Mouse (Mus musculus) MEL (cell line): ENCODE results near the gene Zic2.

Source experiments
- CTCF ChIP-seq, 3 experiments: IDR thresholded peaks in 2 of 3; conservative IDR thresholded peaks in 1 of 3; 2 replicates each; pipeline ENCODE4 v1.5.1; 2011 to 2012; ENCODE audit warnings: low read length in 3 of 3, low read depth in 2 of 3, mild to moderate bottlenecking in 2 of 3, improper control_type of control experiment in 1 of 3, inconsistent platforms in 1 of 3, mixed read lengths in 1 of 3, moderate library complexity in 1 of 3; ENCODE audit not compliant: control insufficient read depth in 1 of 3, insufficient read depth in 1 of 3, poor library complexity in 1 of 3, severe bottlenecking in 1 of 3
- MAX ChIP-seq: IDR thresholded peaks from 2 replicates; pipeline ENCODE4 v1.6.1; 2011; ENCODE audit warnings: low read length, improper control_type of control experiment
- NRF1 ChIP-seq: IDR thresholded peaks from 2 replicates; pipeline ENCODE4 v1.6.1; 2014; ENCODE audit warnings: low read depth, mild to moderate bottlenecking, inconsistent platforms, low read length, improper control_type of control experiment, moderate library complexity; ENCODE audit not compliant: poor library complexity, insufficient read depth, severe bottlenecking
- POLR2A ChIP-seq, 2 experiments: IDR thresholded peaks; 2 replicates each; pipeline ENCODE4 v1.6.1; 2011 to 2012; ENCODE audit warnings: low read length in 2 of 2, mild to moderate bottlenecking in 2 of 2, control low read depth in 1 of 2, improper control_type of control experiment in 1 of 2, low read depth in 1 of 2, moderate library complexity in 1 of 2; ENCODE audit not compliant: control insufficient read depth in 1 of 2, insufficient read depth in 1 of 2, poor library complexity in 1 of 2

DNA sequence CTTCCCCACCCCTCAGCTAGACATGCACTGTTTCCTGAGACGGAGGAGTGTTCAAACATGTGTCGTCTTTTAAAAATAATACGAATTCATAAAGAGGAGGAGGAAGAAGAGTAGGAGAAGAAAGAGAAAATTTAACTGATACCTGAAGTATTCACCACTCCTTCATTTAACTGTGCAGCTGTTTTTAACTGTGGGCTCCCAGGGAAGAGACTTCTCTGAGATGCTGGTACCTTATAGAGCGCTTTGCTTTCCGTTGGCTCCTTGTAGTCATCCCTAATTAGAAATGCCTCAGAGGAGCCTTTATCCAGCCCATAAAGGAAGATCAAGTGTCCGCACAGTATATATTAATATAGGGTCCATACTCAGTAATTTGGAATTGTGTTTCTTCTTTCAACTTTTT is 16.3 kb downstream of the Zic2 start:
- TF ChIP-seq NRF1 (no peak), POLR2A (IDR thresholded peaks at IDR 0.05; ENCODE audit: control insufficient read depth in 1 of 2, insufficient read depth in 1 of 2, low read depth in 1 of 2, low read length in 2 of 2, poor library complexity in 1 of 2) (no peak), MAX (no peak), CTCF (IDR thresholded peaks at IDR 0.05 in 2 of 3, conservative IDR thresholded peaks at IDR 0.05 in 1 of 3; ENCODE audit: control insufficient read depth in 1 of 3, insufficient read depth in 1 of 3, low read depth in 2 of 3, low read length in 3 of 3, poor library complexity in 1 of 3, severe bottlenecking in 1 of 3) (no peak)
